Mouse (Mus musculus): Measurements from ENCODE around the gene Atp2b2.

DNA sequence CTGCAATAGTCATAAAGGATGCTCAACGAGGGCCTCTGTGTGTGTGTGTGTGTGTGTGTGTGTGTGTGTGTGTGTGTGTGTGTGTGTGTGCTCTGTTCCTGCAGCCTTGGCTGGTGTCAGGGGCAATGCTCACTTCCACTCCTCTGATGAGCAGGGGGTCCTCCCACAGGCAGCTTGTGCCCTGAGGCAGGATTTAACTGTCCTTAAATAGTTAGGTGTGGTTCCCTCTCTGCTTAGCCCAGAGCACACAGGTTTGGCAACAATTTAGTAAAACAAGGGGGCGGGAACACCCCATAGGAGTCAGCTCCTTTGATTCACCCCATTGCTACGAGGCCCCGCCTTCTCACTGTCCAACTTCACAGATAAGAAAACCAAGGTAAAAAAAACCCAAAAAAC lies 181.0 kb downstream of the Atp2b2 start:
- TF ChIP-seq CHD1 (IDR thresholded peaks at IDR 0.05; ENCODE audit: low read depth, low read length) = no peak
- TF ChIP-seq CTCF (IDR thresholded peaks at IDR 0.05 in 2 of 3, conservative IDR thresholded peaks at IDR 0.05 in 1 of 3; ENCODE audit: control insufficient read depth in 1 of 3, insufficient read depth in 1 of 3, low read depth in 2 of 3, low read length in 3 of 3, poor library complexity in 1 of 3, severe bottlenecking in 1 of 3) = no peak
- TF ChIP-seq HCFC1 (IDR thresholded peaks at IDR 0.05; ENCODE audit: low read depth, low read length) = no peak
- no peak for TF ChIP-seq POLR2A (IDR thresholded peaks at IDR 0.05; ENCODE audit: control insufficient read depth in 1 of 2, insufficient read depth in 1 of 2, low read depth in 1 of 2, low read length in 2 of 2, poor library complexity in 1 of 2)

Measured in MEL (cell line).